Mouse (Mus musculus): ENCODE results near the gene Etnk1.
"Not testable (repeated sequence)": the region's sequence is repeated elsewhere in the genome, so short reads cannot be mapped to it uniquely, and the experiment has no call there.

- TF ChIP-seq PAX5 (IDR thresholded peaks at IDR 0.05; ENCODE audit: low read length); POLR2A (IDR thresholded peaks at IDR 0.05; ENCODE audit: low read depth, low read length); MYC (IDR thresholded peaks at IDR 0.05; ENCODE audit: low read depth, low read length); NELFE (IDR thresholded peaks at IDR 0.05; ENCODE audit: low read depth, low read length); BHLHE40 (IDR thresholded peaks at IDR 0.05; ENCODE audit: low read depth, low read length); HCFC1 (IDR thresholded peaks at IDR 0.05; ENCODE audit: low read depth, low read length); ELF1 (IDR thresholded peaks at IDR 0.05; ENCODE audit: low read depth, low read length); USF2 (conservative IDR thresholded peaks at IDR 0.05; ENCODE audit: low read depth, low read length): not testable (repeated sequence)
These were observed 25.1 kb upstream of the Etnk1 start for GRCm38 (mm10) chr6:143141624-143142592.

All from CH12.LX (cell line).